Mouse (Mus musculus): ENCODE measurements around the gene Scaf4.

DNA sequence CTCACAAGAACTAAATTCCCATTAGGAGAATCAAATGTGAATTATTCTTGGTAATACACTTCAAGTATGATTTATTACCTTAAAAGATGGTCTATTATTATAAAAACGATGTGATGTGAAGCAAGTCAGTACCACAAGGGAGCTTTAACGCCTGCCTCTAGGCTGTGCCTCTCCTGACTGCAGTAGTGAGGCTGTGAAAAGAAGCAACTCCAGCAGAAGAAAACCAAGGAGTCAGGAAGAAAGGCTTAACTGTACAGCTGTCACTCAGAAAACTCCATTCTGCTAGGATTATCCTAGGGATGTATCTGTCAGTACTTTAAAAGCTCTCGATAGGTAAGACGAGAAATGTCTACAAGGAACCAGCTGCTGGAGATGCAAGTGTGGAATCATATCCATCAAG lies 42.4 kb downstream of the Scaf4 start:
- TF ChIP-seq CTCF (IDR thresholded peaks at IDR 0.05) (no peak), EP300 (IDR thresholded peaks at IDR 0.05) (no peak)

All from lung, postnatal 0 days (tissue).